Mouse (Mus musculus): ENCODE results near the gene Gnai3.
A peak's percentile ranks its signal among the peaks of the same experiment; 100 is the strongest.

Gene Gnai3

GRCm38 (mm10) chr3:108158383-108159037 lies 12.6 kb upstream of the Gnai3 start:
- DNase-seq, result no peak

GRCm38 (mm10) chr3:108154656-108155055 lies 8.7 kb upstream of the Gnai3 start, which contains the start of gene Gpr61:
Gene Gpr61 (minus strand): TSS chr3:108154882.
- no peak for DNase-seq

DNA sequence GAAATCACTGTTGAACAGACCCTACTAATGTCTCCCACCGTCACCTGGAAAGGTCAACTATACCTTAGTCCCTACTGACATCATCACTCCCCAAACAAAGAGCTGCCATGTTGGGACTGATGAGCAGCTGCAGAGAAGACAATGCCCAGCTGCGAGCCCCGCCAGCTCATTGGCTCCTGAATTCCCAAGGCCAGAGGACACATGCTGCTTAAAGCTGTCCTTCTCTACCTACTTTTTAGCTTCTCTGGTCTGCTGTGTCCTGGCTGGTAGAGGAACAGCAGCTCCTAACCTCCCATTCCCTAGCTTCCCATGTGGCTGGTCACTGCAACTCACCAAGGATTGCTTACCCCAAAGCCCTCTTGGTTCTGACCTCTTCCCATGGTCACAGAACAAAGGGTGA lies 6.3 kb upstream of the Gnai3 start:
- no peak for DNase-seq

DNA sequence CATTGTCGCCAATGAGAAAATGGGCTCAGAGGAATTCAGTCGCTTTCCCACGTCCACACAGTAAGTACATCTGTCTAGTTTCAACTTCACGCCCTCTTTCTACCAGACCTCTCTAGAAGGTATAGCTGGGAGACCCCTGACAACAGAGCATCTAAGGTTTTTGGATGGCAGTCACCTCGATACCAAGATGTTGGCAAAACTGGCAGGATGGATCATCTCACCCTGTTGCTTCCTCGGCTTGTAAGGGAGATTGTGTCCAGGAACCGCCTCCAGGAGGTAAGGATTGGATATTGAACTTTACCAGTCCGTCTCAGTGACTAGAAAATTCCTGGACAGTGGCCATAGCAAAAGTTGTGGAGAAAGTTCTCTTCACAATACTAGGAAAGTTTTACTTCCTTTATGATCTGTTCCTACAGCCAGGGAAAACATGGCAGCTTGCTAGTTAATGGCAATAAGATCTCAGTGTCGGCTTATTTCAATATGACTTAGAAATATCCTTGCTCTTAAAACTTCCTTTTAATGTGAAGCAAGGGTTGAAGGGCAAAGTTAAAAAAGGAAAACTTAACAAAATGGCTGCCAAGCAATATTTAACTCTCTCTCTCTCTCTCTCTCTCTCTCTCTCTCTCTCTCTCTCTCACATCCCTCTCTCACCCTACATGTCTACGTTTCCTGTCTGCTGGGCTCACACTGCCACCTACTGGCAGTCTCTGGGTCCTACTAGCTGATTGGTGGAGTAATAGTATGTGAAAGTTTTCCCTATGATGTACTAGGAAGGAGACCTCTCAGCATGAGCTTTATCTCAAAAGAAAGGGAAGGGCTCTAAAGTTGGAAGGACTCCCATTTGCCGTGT lies 1.7 kb upstream of the Gnai3 start:
- DNase-seq, result peak; percentile 84 to 88

DNA sequence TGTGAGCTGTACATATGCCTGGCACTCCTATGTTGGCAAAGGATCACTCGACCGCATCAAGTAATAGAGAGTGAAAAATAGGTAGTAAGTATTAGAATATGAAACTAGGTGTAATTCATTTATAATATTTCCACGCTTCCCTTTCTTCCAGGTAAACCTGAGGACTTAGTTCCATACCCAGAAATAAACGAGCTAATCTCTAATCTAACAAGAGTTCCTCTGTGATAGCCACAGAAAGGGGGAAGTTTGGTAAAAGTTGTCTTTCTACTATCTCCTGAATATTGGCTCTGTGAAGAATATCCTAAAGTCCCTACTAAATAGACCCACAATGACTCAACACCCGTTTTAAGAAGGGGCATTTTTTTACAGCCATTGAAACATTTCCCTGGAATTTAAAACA lies 725 bp upstream of the Gnai3 start:
- no peak for DNase-seq

GRCm38 (mm10) chr3:108140786-108141185 lies 5.2 kb downstream of the Gnai3 start:
- DNase-seq, result no peak

DNA sequence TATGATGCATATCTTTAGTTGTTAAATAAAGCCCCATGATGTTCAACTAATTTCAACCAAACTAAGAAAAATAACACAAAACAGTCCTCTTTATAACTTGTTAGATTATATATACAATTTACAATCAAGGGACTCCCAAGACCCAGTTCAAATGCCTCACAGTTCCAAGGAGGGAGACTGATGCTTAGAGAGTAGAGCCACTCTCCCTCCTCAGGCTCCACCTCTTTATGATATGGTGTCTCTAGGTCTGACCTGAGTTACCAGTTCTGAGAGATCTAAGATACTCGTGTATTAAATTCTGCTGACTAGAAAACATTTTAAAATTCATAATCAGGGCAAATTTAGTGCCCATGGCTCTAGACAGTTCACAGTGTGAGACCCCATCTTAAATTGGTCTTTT lies 6.8 kb downstream of the Gnai3 start:
- no peak for DNase-seq

DNA sequence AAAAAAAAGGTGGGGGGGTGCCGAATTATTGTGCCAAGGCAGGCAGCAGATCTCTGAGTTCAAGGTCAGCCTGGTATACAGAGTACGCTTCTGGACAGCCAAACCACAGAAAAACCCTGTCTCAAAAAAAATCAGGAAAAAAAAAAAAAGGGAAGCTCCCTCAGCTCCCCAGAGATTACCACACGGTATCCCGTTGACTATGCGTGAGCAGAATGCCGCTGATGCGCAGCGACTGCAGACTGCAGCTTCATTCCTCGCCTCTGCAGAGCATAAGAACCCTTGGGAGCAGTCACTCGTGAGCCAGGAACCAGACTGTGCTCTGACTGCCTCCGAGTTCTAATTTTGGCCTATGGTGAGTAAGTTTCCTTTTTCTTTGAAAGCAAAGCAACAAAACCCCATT lies 11.2 kb downstream of the Gnai3 start:
- DNase-seq, result no peak

- no peak for DNase-seq
These were observed 13.5 kb downstream of the Gnai3 start for GRCm38 (mm10) chr3:108132484-108132883.

DNA sequence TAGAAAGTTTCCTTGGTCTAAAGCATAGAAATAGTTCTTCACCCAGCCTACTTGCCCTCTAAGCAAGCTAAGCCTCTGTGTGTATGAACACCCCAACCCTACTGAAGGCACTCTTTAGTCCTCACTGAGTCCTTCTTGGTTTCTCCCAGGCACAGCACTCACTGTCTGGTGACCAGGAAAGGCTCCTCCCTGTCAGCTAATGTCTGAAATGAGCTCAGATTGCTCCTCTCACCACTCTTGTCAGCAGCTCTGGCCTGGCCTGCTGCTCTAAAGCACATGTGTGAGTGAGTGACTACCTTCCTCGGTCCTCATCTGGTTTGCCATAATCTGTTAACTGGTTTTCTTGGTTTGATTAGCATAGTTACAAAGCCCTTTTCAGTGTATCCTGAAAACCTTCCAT lies 14.1 kb downstream of the Gnai3 start:
- DNase-seq, result no peak

DNA sequence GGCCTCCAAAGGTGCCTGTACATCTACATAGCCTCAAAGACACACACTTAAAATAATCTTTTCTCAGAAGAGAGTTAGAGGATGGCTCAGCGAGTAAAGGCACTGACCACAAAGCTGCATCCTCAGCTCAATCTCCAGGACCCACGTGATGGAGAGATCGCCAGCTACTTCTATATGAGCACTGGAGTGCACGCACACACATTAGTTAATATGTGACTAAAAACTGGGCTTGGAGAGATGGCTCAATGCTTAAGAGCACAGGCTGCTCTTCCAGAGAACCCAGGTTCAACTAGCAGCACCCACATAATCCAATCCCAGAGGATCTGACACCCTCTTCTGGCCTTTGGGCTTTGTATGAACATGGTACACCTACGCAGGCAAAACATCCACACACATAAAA lies 14.7 kb downstream of the Gnai3 start:
- no peak for DNase-seq

GRCm38 (mm10) chr3:108129804-108130203 lies 16.1 kb downstream of the Gnai3 start:
- no peak for DNase-seq

GRCm38 (mm10) chr3:108129367-108129766 lies 16.6 kb downstream of the Gnai3 start:
- no peak for DNase-seq

DNA sequence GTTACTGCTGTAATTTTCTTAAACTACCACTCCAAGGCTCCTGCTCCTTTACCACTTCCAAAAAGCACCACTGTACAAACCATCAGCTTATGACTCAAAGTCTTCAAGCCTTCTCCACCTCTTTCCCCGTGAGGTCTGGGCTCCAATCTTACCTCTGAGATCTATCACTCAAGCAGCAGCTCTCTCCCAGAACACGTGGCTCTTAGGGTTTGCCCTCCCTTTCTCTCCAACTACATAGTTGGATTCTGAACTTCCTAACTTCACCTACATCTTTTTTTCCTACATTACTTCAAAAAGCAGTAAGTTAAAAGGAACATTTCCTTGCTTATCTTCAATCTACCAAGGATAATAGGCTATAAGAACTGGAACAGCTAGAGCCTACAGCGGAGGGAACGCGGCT lies 17.4 kb downstream of the Gnai3 start:
- DNase-seq, result no peak

GRCm38 (mm10) chr3:108126327-108126726 lies 19.6 kb downstream of the Gnai3 start:
- no peak for DNase-seq

- DNase-seq, result no peak
These were observed 21.8 kb downstream of the Gnai3 start for GRCm38 (mm10) chr3:108124131-108124530.

- DNase-seq, result no peak
These were observed 22.7 kb downstream of the Gnai3 start for GRCm38 (mm10) chr3:108123242-108123641.

GRCm38 (mm10) chr3:108121101-108121500 lies 24.8 kb downstream of the Gnai3 start:
- no peak for DNase-seq

GRCm38 (mm10) chr3:108117465-108117864 lies 28.5 kb downstream of the Gnai3 start:
- no peak for DNase-seq

- peak; percentile 41 to 66 for DNase-seq
These were observed 32.2 kb downstream of the Gnai3 start for GRCm38 (mm10) chr3:108113591-108114289.

- DNase-seq, result no peak
These were observed 33.3 kb downstream of the Gnai3 start for GRCm38 (mm10) chr3:108112666-108113065.

- DNase-seq, result no peak
These were observed 33.7 kb downstream of the Gnai3 start for GRCm38 (mm10) chr3:108112246-108112645.

DNA sequence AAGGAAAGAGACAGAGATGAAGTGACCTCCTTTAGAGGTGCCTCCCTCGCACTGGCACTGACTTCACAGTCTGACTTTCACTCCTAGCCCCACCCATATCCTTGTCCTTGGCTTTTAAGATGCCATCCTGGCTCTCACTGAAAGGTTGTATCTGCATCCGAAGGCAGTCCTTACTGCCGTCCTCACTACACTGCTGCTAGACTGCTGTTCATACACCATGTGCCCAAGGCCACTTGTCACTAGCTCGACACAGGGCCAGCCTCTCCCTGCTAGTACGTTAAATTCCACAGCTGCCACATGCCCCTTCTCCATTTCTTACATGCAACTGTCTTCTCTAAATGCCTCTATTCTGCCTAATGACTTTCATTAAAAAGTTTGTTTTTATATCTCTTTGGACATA lies 34.6 kb downstream of the Gnai3 start:
- DNase-seq, result no peak

DNA sequence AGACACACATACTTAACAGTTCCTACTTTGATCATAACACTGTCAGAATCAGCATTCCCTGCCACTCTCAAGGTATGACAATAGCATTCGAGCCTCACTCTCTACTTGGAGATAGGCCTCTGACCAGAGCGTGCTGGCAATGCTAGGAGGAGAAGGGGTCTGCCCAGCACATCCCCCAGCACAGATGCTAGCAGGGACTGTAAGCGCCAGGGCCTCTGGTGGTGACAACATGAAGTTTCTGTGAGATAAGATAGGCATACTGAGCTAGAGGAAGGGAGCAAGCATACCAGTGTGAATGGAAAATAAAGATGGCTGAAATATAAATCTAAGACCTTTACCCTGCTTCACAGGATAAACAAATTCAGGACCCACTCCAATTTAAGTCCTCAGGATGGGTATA lies 40.7 kb downstream of the Gnai3 start:
- no peak for DNase-seq

All from lung, adult 18-20 months (tissue).